Mouse (Mus musculus) central nervous system, embryonic 14 days (tissue): ENCODE results near the gene Dnajc8. TPM values are rescaled to one million over a fixed set of nuclear protein-coding genes. Genes with fewer than 3 reads are reported as not detected.

Experiments
- polyA plus RNA-seq: library from polyadenylated mRNA; depleted of rRNA; stranded (reverse); fragments of >200 nt; gene quantifications from 2 replicates; pipeline ENCODE4 v1.2.3, GENCODE M21; 2012; rRNA removed

Dnajc8 gene
- polyA plus RNA-seq, result 115 TPM in 2 replicates

GRCm38 (mm10) chr4:132535406-132536121 lies at the start of gene Dnajc8:
TSS of gene Dnajc8 (plus strand) at chr4:132535550.

GRCm38 (mm10) chr4:132510352-132510798 lies 25.0 kb upstream of the Dnajc8 start, which contains the start of gene Sesn2:
TSS of gene Sesn2 (minus strand) at chr4:132510501.

GRCm38 (mm10) chr4:132532981-132533916 lies 2.1 kb upstream of the Dnajc8 start, which contains the start of gene Atpif1:
TSS of gene Atpif1 (minus strand) at chr4:132533659.

GRCm38 (mm10) chr4:132563965-132564364 lies 28.6 kb downstream of the Dnajc8 start, which contains the start of gene Ptafr:
TSS of gene Ptafr (plus strand) at chr4:132564067.

Other genes with a start within 250 kb of the Dnajc8 start
- 1.0 and 1.3 TPM in 2 replicates for gene Rab42, start 232.2 kb upstream of the Dnajc8 start, polyA plus RNA-seq
- 31.8 and 35.1 TPM in 2 replicates for gene Trnau1ap, start 206.0 kb upstream of the Dnajc8 start, polyA plus RNA-seq
- 30.0 and 31.2 TPM in 2 replicates for gene Rcc1, start 181.9 kb upstream of the Dnajc8 start, polyA plus RNA-seq
- gene Phactr4, start 113.1 kb upstream of the Dnajc8 start, polyA plus RNA-seq, result 18.2 and 19.2 TPM in 2 replicates
- gene Med18, start 71.6 kb upstream of the Dnajc8 start, polyA plus RNA-seq, result 7.1 and 8.5 TPM in 2 replicates
- 4.7 and 5.3 TPM in 2 replicates for gene Sesn2, start 25.0 kb upstream of the Dnajc8 start, polyA plus RNA-seq
- 986 and 1,012 TPM in 2 replicates for gene Atpif1, start 1.9 kb upstream of the Dnajc8 start, polyA plus RNA-seq
- gene Ptafr, start 28.5 kb downstream of the Dnajc8 start, polyA plus RNA-seq, result 0.75 and 0.78 TPM in 2 replicates
- 30.7 and 31.7 TPM in 2 replicates for gene Eya3, start 103.4 kb downstream of the Dnajc8 start, polyA plus RNA-seq
- gene Xkr8, start 197.0 kb downstream of the Dnajc8 start, polyA plus RNA-seq, result 5.8 and 7.1 TPM in 2 replicates
- gene Smpdl3b, start 221.7 kb downstream of the Dnajc8 start, polyA plus RNA-seq, result 1.6 and 2.5 TPM in 2 replicates
- 44.9 and 49.1 TPM in 2 replicates for gene Rpa2, start 232.8 kb downstream of the Dnajc8 start, polyA plus RNA-seq